Mouse (Mus musculus) hindbrain, embryonic 16.5 days (tissue): ENCODE measurements around the gene Slc29a1. TPM values are rescaled to one million over a fixed set of nuclear protein-coding genes. Genes with fewer than 3 reads are reported as not detected.
A peak's percentile ranks its signal among the peaks of the same experiment; 100 is the strongest.

Source experiments
- ATAC-seq: fragments of 200-750 bp; cut with Nextera tagmentation; 2 replicates; pipeline ENCODE4 v1.8.0; 2017; ENCODE audit warnings: moderate TSS enrichment, moderate library complexity
- H3K27ac ChIP-seq: fragments of 300-500 bp; sonication (generic); 2 replicates; pipeline ENCODE4 v1.5.1; 2014; ENCODE audit warnings: low read depth, mild to moderate bottlenecking, control low read depth, low read length, moderate library complexity
- H3K27me3 ChIP-seq: fragments of 300-500 bp; sonication (generic); replicated peaks from 2 replicates; pipeline ENCODE4 v1.6.1; 2014; ENCODE audit warnings: low read length; ENCODE audit not compliant: control insufficient read depth, insufficient read depth
- H3K36me3 ChIP-seq: fragments of 300-500 bp; sonication (generic); 2 replicates; pipeline ENCODE4 v1.6.1; 2014; ENCODE audit warnings: mild to moderate bottlenecking, low read length, moderate library complexity, mixed read lengths; ENCODE audit not compliant: control insufficient read depth, insufficient read depth
- H3K4me1 ChIP-seq: fragments of 300-500 bp; sonication (generic); 2 replicates; pipeline ENCODE4 v1.6.1; 2014; ENCODE audit warnings: low read depth, low read length; ENCODE audit not compliant: control insufficient read depth, insufficient read depth
- H3K4me2 ChIP-seq: fragments of 300-500 bp; sonication (generic); 2 replicates; pipeline ENCODE4 v1.6.1; 2014; ENCODE audit warnings: mild to moderate bottlenecking, low read length, control low read depth, moderate library complexity
- H3K4me3 ChIP-seq: fragments of 300-500 bp; sonication (generic); 2 replicates; pipeline ENCODE4 v1.5.1; 2014; ENCODE audit warnings: mild to moderate bottlenecking, low read length, control low read depth, moderate library complexity
- H3K9ac ChIP-seq: fragments of 300-500 bp; sonication (generic); 2 replicates; pipeline ENCODE4 v1.6.1; 2014; ENCODE audit warnings: low read depth, mild to moderate bottlenecking, control low read depth, low read length, moderate library complexity
- H3K9me3 ChIP-seq: fragments of 300-500 bp; sonication (generic); 2 replicates; pipeline ENCODE4 v1.6.1; 2014; ENCODE audit warnings: mild to moderate bottlenecking, low read length, moderate library complexity; ENCODE audit not compliant: control insufficient read depth
- WGBS: fragments of 180-500 bp; shearing (Covaris S2); extraction: QIAGEN DNeasy Blood & Tissue Kit; methylation state at CpG from one replicate; pipeline ENCODE4 v1.1.7; 2014; 5-methylcytosine and 5-hydroxymethylcytosine counted together
- polyA plus RNA-seq: library from polyadenylated mRNA; unstranded; fragments of >200 nt; fragmentation: Nextera tagmentation; extraction: Ambion mirVana; gene quantifications from 2 replicates; pipeline ENCODE4 v1.2.1, GENCODE M21; 2015

Slc29a1 gene
- polyA plus RNA-seq, 1 experiment from 2014 or later: 56.5 TPM

- Histone ChIP-seq H3K4me2 (no peak overlapping the region), H3K27me3 (peaks cover 2% of the 10 kb centered on the region), H3K9me3 (no peaks in the 10 kb centered on the region), H3K4me1 (peaks cover 17% of the 10 kb centered on the region), H3K4me3 (no peak overlapping the region), H3K27ac (no peak overlapping the region), H3K9ac (no peak overlapping the region), H3K36me3 (no peaks in the 10 kb centered on the region)
- ATAC-seq: no peak
- 87% methylated on average over 15 of the region's 15 CpGs for WGBS
These were observed 39.5 kb downstream of the Slc29a1 start for GRCm38 (mm10) chr17:45559732-45560525.

GRCm38 (mm10) chr17:45557998-45558862 is 41.2 kb downstream of the Slc29a1 start:
- no peak for ATAC-seq
- no peaks in the 10 kb centered on the region for H3K9me3 ChIP-seq
- WGBS: 71% methylated on average over 16 of the region's 16 CpGs
- peaks cover 2% of the 10 kb centered on the region for H3K27me3 ChIP-seq
- no peak overlapping the region; the same call in 1 of the 2 replicates for H3K4me2 ChIP-seq
- H3K36me3 ChIP-seq: no peaks in the 10 kb centered on the region
- peaks cover 11% of the 10 kb centered on the region for H3K4me1 ChIP-seq
- no peak overlapping the region for H3K27ac ChIP-seq
- H3K4me3 ChIP-seq: no peak overlapping the region
- H3K9ac ChIP-seq: peak overlapping the region; percentile 29; the same call in 1 of the 2 replicates

DNA sequence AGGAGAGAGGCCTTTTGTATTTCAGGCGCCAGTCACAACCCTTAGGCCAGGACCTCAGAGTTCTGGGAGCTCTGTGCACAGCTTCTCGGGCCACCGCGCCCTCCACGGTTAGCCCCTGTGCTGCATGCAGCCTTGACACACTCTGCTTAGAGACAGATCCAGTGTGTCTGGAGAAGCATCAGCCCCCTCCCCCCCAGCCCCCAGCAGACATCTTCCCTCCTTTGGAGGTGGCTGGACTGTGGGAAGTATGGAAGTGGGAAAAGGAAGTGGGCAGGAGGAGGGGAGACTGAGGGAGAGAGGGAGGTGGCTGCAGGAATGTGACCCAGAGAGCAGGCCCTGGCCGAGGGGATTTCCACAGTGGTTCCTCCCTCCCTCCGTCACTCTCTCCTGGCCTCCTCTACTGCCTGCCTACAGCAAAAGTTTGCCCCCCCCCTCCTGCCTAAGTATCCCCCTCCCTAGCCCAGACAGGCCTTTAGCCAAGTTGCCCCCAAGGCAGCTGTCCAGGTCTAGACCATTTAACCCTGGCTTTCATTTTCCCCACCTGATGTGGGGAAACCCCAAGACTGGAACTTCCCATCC is 42.1 kb downstream of the Slc29a1 start:
- no peaks in the 10 kb centered on the region for H3K36me3 ChIP-seq
- H3K4me3 ChIP-seq: no peak overlapping the region
- no peak overlapping the region; the same call in 1 of the 2 replicates for H3K4me2 ChIP-seq
- no peaks in the 10 kb centered on the region for H3K9me3 ChIP-seq
- H3K27me3 ChIP-seq: peaks cover 2% of the 10 kb centered on the region
- no peak for ATAC-seq
- H3K27ac ChIP-seq: no peak overlapping the region
- H3K4me1 ChIP-seq: peaks cover 11% of the 10 kb centered on the region
- WGBS: 69% methylated on average over 6 of the region's 7 CpGs
- H3K9ac ChIP-seq: no peak overlapping the region; the same call in none of the 2 replicates

- peak overlapping the region; percentile 68; the same call in 1 of the 2 replicates for H3K9ac ChIP-seq
- H3K36me3 ChIP-seq: no peaks in the 10 kb centered on the region
- H3K4me1 ChIP-seq: peaks cover 15% of the 10 kb centered on the region
- H3K27ac ChIP-seq: no peak overlapping the region
- no peak for ATAC-seq
- H3K9me3 ChIP-seq: no peaks in the 10 kb centered on the region
- peak overlapping the region; percentile 89 for H3K4me2 ChIP-seq
- H3K27me3 ChIP-seq: peaks cover 2% of the 10 kb centered on the region
- peak overlapping the region; percentile 74 for H3K4me3 ChIP-seq
- WGBS: 75% methylated on average over 3 of the region's 3 CpGs
These were observed 42.7 kb downstream of the Slc29a1 start for GRCm38 (mm10) chr17:45556514-45557245.

DNA sequence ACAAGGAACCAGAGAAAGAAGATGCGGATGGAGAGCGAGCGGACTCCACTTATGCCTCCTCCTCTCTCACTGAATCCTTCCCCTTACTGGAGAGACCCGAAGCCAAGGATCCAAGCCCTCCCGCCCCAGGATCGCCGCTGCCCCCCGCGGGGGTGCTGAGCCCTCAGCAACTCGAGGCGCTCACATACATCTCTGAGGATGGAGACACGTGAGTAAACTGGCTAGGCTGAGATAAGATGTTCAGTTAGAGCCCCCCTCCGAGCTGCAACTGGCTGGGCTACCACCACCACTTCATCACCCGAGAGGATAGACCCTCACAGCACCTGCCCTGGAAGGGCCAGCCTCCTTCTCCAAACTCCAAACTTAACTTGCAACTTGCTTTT is 43.3 kb downstream of the Slc29a1 start:
- Histone ChIP-seq H3K9ac (peak overlapping the region; percentile 68), H3K27ac (no peak overlapping the region), H3K4me3 (peak overlapping the region; percentile 74), H3K36me3 (no peaks in the 10 kb centered on the region), H3K27me3 (peaks cover 2% of the 10 kb centered on the region), H3K4me2 (peak overlapping the region; percentile 89), H3K9me3 (no peaks in the 10 kb centered on the region), H3K4me1 (peaks cover 15% of the 10 kb centered on the region)
- 1% methylated on average over 14 of the region's 14 CpGs for WGBS
- ATAC-seq: no peak

GRCm38 (mm10) chr17:45555452-45556106 is 43.8 kb downstream of the Slc29a1 start, which contains the start of gene Nfkbie:
Nfkbie (plus strand) TSS chr17:45555703.
- Histone ChIP-seq H3K27ac (0 out of 2 replicates have a peak within 1 kb of the TSS, but pooled peaks have one; percentile 1), H3K4me2 (peak within 1 kb of the TSS; percentile 89), H3K4me1 (peaks cover 15% of the 10 kb centered on the region), H3K9ac (peak within 1 kb of the TSS; percentile 68), H3K27me3 (peaks cover 2% of the 10 kb centered on the region), H3K9me3 (no peaks in the 10 kb centered on the region), H3K36me3 (no peaks in the 10 kb centered on the region), H3K4me3 (peak within 1 kb of the TSS; percentile 74)
- under 1% methylated on average over 45 of the region's 45 CpGs for WGBS
- peak; percentile 71 for ATAC-seq

DNA sequence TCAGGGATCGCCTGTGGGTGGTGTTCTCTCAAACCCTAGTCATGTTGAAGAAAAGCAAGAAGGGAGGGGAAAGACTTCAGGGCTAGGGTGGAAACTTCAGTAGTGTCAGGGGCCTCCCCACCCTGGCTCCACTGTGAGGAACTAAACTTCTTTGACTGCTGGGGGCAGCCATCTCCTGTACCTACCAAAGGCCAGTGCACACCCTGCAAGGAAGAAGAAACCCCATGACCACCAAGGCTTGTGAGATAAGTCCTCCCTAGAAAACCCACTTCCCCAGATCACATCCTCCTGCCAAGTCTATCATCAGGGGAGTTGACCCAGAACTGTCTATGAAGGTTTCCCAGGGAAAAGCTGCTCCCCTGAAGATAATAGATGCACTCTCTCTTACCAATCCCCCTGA is 45.0 kb downstream of the Slc29a1 start:
- no peaks in the 10 kb centered on the region for H3K9me3 ChIP-seq
- H3K27me3 ChIP-seq: peaks cover 2% of the 10 kb centered on the region
- no peak overlapping the region for H3K4me3 ChIP-seq
- H3K4me2 ChIP-seq: no peak overlapping the region
- 36% methylated on average over 1 of the region's 1 CpGs for WGBS
- no peak overlapping the region for H3K9ac ChIP-seq
- no peak overlapping the region for H3K27ac ChIP-seq
- peaks cover 24% of the 10 kb centered on the region for H3K4me1 ChIP-seq
- ATAC-seq: no peak
- H3K36me3 ChIP-seq: no peaks in the 10 kb centered on the region

- 87% methylated on average over 3 of the region's 3 CpGs for WGBS
- ATAC-seq: no peak
- Histone ChIP-seq H3K27me3 (peaks cover 2% of the 10 kb centered on the region), H3K4me3 (no peak overlapping the region), H3K4me2 (no peak overlapping the region), H3K36me3 (no peaks in the 10 kb centered on the region), H3K27ac (no peak overlapping the region), H3K4me1 (peaks cover 24% of the 10 kb centered on the region), H3K9me3 (no peaks in the 10 kb centered on the region), H3K9ac (no peak overlapping the region)
These were observed 46.3 kb downstream of the Slc29a1 start for GRCm38 (mm10) chr17:45553065-45553464.
